Mouse (Mus musculus) adrenal gland, adult (tissue): ENCODE data around the gene Dhx34.
A peak's percentile ranks its signal among the peaks of the same experiment; 100 is the strongest.

Experiments used
- DNase-seq, 2 experiments: peaks; one replicate each; pipeline ENCODE4 v3.0.0; 2022 to 2023; ENCODE audit warnings: low spot score in 1 of 2; ENCODE audit not compliant: inconsistent age in 2 of 2

Dhx34 gene

DNA sequence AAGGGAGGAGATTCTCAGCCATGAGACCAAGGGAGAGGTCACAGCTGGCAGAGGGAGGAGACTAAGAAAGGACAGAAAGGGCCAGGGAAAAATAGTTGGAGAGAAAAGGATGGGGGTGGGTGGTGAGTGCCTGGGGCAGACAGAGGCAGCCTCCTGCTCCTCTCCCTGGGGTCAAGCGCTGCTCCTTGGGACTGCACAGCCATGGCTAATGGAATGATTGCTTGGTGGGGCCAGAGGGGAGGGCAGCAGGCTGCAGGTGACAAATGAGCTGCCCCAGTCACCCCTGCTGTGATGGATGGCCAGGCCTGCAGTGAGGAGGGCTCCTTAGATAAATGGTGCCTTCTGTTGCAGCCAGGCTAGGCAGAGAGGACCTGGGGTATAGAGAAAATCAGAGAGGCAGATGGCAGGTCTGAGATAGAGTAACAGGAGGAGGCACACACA is 49.7 kb downstream of the Dhx34 start:
- DNase-seq: no peak

DNA sequence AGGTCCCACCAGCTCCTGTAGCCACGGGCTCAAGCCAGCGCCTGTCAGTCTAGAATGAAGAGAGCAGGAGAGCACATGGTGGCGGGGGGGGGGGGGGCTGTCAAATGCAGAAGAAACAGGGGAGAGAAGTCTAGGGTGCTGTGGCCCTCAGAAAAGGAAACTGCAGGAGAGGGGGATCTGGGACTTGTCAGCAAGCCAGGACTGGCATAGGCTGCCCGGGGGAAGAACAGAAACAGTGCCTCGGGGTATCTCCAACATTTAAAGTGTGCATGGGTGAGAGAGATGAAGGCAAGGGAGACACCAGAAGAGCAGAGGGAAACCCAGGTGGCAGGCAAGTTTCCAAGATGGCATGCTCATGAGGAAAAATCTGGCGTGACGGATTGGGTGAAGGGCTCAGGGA is 59.8 kb downstream of the Dhx34 start:
- no peak for DNase-seq

- DNase-seq: no peak
These were observed 60.5 kb downstream of the Dhx34 start for GRCm38 (mm10) chr7:16161302-16161701.

DNA sequence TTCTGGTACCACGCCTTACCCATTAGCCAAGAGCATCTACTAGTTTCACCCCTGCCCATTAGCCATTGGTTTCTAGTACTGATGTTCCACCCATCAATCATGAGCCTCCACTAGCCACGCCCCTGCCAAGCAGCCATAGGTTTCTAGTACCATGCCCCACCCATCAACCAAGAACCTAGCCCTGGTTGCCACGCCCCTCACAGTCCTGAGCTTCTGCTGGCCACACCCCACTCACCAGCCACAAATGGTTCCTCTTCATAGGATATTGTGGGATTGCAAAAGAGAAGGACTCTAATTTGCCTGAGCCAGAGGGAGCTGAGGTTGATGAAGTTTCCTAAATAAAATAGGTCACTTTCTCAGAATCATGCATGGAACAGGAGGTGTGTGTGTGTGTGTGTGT is 61.1 kb downstream of the Dhx34 start:
- no peak for DNase-seq

DNA sequence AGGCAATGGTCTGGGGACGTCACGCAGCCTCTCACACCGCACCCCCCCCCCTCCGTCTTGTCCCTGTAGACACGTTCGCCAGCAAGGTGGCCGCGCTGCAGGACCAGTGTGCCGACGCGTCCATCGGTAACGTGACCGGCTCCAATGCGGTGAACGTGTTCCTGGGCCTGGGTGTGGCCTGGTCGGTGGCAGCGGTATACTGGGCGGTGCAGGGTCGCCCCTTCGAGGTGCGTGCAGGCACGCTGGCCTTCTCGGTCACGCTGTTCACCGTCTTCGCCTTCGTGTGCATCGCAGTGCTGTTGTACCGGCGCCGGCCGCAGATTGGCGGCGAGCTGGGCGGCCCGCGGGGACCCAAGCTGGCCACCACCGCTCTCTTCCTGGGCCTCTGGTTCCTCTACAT is 63.1 kb downstream of the Dhx34 start:
- DNase-seq: no peak

DNA sequence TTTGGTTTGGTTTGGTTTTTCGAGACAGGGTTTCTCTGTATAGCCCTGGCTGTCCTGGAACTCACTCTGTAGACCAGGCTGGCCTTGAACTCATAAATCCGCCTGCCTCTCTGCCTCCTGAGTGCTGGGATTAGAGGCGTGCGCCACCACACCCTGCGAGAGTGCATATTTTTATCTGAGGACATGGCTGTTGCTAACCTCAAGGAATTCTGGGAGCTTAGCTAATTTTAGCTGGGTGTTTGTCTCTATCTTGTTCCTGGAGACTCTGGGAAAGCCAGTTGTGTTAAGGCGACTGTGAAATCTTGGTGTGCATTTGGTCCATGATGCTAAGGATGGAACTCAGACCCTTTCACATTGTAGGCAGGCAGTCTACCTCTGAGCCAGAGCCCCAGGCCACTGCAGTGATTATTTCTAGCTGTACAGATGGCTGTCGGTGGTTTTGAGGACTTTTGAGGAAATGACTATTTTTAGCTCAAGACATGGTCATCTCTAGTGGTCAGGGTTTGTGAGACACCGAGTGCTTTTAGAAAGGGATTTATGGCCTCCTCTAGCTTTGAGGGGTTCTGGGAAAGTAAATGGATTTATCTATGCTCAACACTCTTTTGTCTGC is 65.6 kb downstream of the Dhx34 start:
- DNase-seq: no peak

DNA sequence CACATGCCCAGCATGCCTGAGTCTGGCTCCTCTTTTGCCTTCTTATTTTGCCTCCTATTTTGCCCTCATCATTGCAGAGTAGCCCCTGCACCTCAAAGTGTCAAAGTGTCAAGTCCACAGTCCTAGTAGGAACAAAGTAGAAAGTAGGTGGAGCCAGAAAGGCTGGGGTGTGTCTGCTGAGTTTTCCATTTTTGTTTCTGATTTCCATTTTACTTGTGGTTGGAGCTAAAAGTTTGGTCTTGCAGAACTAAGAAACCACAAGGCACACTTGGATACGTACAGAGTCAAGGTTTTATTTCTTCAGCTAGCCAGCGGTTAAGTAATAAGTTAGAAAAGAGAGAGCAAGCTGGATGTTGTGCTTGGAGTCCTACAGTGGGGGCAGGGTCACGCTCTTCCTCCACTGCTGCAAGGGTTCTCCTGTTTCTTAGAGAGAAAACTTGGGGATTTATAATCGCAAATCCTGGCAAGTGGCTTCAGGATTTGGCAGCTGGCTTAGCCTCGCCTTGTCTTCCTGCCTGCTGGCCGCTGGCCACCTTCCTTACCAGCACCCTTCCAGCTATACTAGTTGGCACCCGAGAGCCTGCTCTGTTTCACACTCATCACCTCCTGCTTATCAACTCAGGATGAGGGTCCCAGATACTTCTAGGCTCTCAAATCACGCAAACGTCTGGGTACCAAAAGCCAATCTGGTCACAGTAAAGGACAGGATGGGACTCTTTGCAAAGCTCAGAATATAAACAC is 66.5 kb downstream of the Dhx34 start:
- DNase-seq: peak in 1 of 2 experiments; percentile 53

GRCm38 (mm10) chr7:16153522-16153921 is 68.3 kb downstream of the Dhx34 start:
- DNase-seq: peak in 1 of 2 experiments; percentile 80

GRCm38 (mm10) chr7:16150191-16151145 is 71.4 kb downstream of the Dhx34 start:
- no peak for DNase-seq

- DNase-seq: no peak
These were observed 72.6 kb downstream of the Dhx34 start for GRCm38 (mm10) chr7:16149241-16149640.

DNA sequence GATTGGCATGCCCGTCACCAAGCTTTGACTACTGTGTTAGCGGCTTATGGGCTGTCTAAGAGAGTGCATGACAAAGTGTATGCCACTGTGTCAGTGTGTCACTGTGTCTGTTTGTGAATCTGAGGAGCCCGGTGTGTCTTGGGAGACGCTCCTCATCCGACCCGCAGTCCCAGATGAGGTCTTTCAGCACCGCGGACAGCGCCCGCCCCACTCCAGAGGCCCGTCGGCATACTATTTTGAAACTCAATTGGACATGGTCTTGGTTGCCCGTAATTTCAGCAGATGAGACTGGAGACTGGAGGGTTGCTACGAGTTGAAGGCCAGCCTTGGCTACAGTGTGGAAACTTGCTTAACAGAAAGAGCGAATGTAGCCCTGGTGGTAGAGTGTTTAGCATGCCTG is 74.2 kb downstream of the Dhx34 start:
- DNase-seq: peak; percentile 51 to 80
